Mouse (Mus musculus) kidney, adult 2 months (tissue): ENCODE results near the gene Pigk.

Experiments
- CTCF ChIP-seq: fragments of 200-500 bp; conservative IDR thresholded peaks from 2 replicates; pipeline ENCODE4 v1.5.1; 2011; ENCODE audit warnings: low read depth, mild to moderate bottlenecking, control low read depth, low read length, moderate library complexity, mixed read lengths; ENCODE audit not compliant: insufficient read depth, insufficient read length
- POLR2A ChIP-seq: fragments of 200-500 bp; IDR thresholded peaks from one replicate; pipeline ENCODE4 v1.6.1; 2011; ENCODE audit warnings: low read depth, low read length, control low read depth

- TF ChIP-seq CTCF (no peak), POLR2A (no peak)
These were observed 229.1 kb downstream of the Pigk start for GRCm38 (mm10) chr3:152942985-152943384.
